Mouse (Mus musculus) hindbrain, embryonic 12.5 days (tissue): ENCODE measurements around the gene Arpp21. TPM values are rescaled to one million over a fixed set of nuclear protein-coding genes. Genes with fewer than 3 reads are reported as not detected.
A peak's percentile ranks its signal among the peaks of the same experiment; 100 is the strongest.

ENCODE experiments used
- ATAC-seq: fragments of 200-750 bp; cut with Nextera tagmentation; 2 replicates; pipeline ENCODE4 v1.8.0; 2017; ENCODE audit warnings: moderate TSS enrichment; ENCODE audit not compliant: low FRiP score
- H3K27ac ChIP-seq: fragments of 300-500 bp; sonication (generic); 2 replicates; pipeline ENCODE4 v1.5.1; 2016; ENCODE audit warnings: mild to moderate bottlenecking
- H3K27me3 ChIP-seq: fragments of 300-500 bp; sonication (generic); 2 replicates; pipeline ENCODE4 v1.6.1; 2016; ENCODE audit warnings: mild to moderate bottlenecking
- H3K36me3 ChIP-seq: fragments of 300-500 bp; sonication (generic); 2 replicates; pipeline ENCODE4 v1.6.1; 2016; ENCODE audit warnings: mild to moderate bottlenecking
- H3K4me1 ChIP-seq: fragments of 300-500 bp; sonication (generic); 2 replicates; pipeline ENCODE4 v1.6.1; 2016
- H3K4me2 ChIP-seq: fragments of 300-500 bp; sonication (generic); replicated peaks from 2 replicates; pipeline ENCODE4 v1.6.1; 2016; ENCODE audit warnings: mild to moderate bottlenecking
- H3K4me3 ChIP-seq: fragments of 300-500 bp; sonication (generic); 2 replicates; pipeline ENCODE4 v1.5.1; 2016; ENCODE audit warnings: mild to moderate bottlenecking
- H3K9ac ChIP-seq: fragments of 300-500 bp; sonication (generic); 2 replicates; pipeline ENCODE4 v1.6.1; 2016; ENCODE audit warnings: mild to moderate bottlenecking, moderate library complexity
- H3K9me3 ChIP-seq: fragments of 300-500 bp; sonication (generic); replicated peaks from 2 replicates; pipeline ENCODE4 v1.6.1; 2016; ENCODE audit warnings: mild to moderate bottlenecking
- WGBS: fragments of 180-500 bp; shearing (Covaris S2); methylation state at CpG from one replicate; pipeline ENCODE4 v1.1.7; 2016; 5-methylcytosine and 5-hydroxymethylcytosine counted together
- polyA plus RNA-seq: library from polyadenylated mRNA; unstranded; fragments of >200 nt; fragmentation: Nextera tagmentation; extraction: Ambion mirVana; gene quantifications from 2 replicates; pipeline ENCODE4 v1.2.1, GENCODE M21; 2016

Arpp21 gene
- polyA plus RNA-seq, 1 experiment from 2014 or later, result 9.8 TPM

- H3K36me3 ChIP-seq, result no peaks in the 10 kb centered on the region
- H3K4me3 ChIP-seq, result no peak overlapping the region
- no peak overlapping the region for H3K9ac ChIP-seq
- H3K27ac ChIP-seq, result no peak overlapping the region
- ATAC-seq, result no peak
- 45% methylated on average over 12 of the region's 12 CpGs for WGBS
- H3K4me1 ChIP-seq, result peaks cover 22% of the 10 kb centered on the region
- H3K9me3 ChIP-seq, result no peaks in the 10 kb centered on the region
- H3K4me2 ChIP-seq, result no peak overlapping the region
- H3K27me3 ChIP-seq, result peaks cover 13% of the 10 kb centered on the region; the same call in 1 of the 2 replicates
Observed at GRCm38 (mm10) chr9:112188358-112188893, 47.3 kb downstream of the Arpp21 start.

- Histone ChIP-seq H3K27ac (no peak overlapping the region), H3K9me3 (no peaks in the 10 kb centered on the region), H3K36me3 (no peaks in the 10 kb centered on the region), H3K27me3 (peaks cover 13% of the 10 kb centered on the region; the same call in 1 of the 2 replicates), H3K9ac (no peak overlapping the region; the same call in 1 of the 2 replicates), H3K4me2 (peak overlapping the region; percentile 24; the same call in 1 of the 2 replicates), H3K4me1 (peaks cover 22% of the 10 kb centered on the region), H3K4me3 (no peak overlapping the region)
- no peak for ATAC-seq
- WGBS, result 38% methylated on average over 14 of the region's 14 CpGs
Observed at GRCm38 (mm10) chr9:112187667-112188066, 48.1 kb downstream of the Arpp21 start.

GRCm38 (mm10) chr9:112186336-112187305 lies 49.1 kb downstream of the Arpp21 start:
- no peak overlapping the region for H3K27ac ChIP-seq
- WGBS, result 15% methylated on average over 14 of the region's 14 CpGs
- no peak overlapping the region for H3K4me3 ChIP-seq
- H3K4me2 ChIP-seq, result peak overlapping the region; percentile 24
- no peaks in the 10 kb centered on the region for H3K36me3 ChIP-seq
- peak; percentile 69 for ATAC-seq
- peaks cover 22% of the 10 kb centered on the region for H3K4me1 ChIP-seq
- H3K9ac ChIP-seq, result no peak overlapping the region
- H3K27me3 ChIP-seq, result peaks cover 13% of the 10 kb centered on the region; the same call in 1 of the 2 replicates
- no peaks in the 10 kb centered on the region for H3K9me3 ChIP-seq

- Histone ChIP-seq H3K4me1 (peaks cover 22% of the 10 kb centered on the region), H3K27ac (no peak overlapping the region), H3K4me2 (no peak overlapping the region), H3K4me3 (no peak overlapping the region), H3K9me3 (no peaks in the 10 kb centered on the region), H3K36me3 (no peaks in the 10 kb centered on the region), H3K9ac (no peak overlapping the region), H3K27me3 (peaks cover 13% of the 10 kb centered on the region; the same call in 1 of the 2 replicates)
- ATAC-seq, result 0 out of 2 replicates have a peak, but pooled peaks have one; percentile 27
- WGBS, result 64% methylated on average over 10 of the region's 10 CpGs
Observed at GRCm38 (mm10) chr9:112185746-112186145, 50.0 kb downstream of the Arpp21 start.

GRCm38 (mm10) chr9:112182738-112183137 lies 53.0 kb downstream of the Arpp21 start:
- H3K4me3 ChIP-seq, result no peak overlapping the region
- H3K9ac ChIP-seq, result no peak overlapping the region
- 0 out of 2 replicates have a peak, but pooled peaks cover 9% of the 10 kb centered on the region for H3K27me3 ChIP-seq
- no peaks in the 10 kb centered on the region for H3K36me3 ChIP-seq
- H3K4me2 ChIP-seq, result no peak overlapping the region
- peaks cover 18% of the 10 kb centered on the region for H3K4me1 ChIP-seq
- H3K27ac ChIP-seq, result no peak overlapping the region
- ATAC-seq, result no peak
- 76% methylated on average over 3 of the region's 3 CpGs for WGBS
- no peaks in the 10 kb centered on the region for H3K9me3 ChIP-seq

GRCm38 (mm10) chr9:112180006-112180405 lies 55.7 kb downstream of the Arpp21 start:
- 78% methylated on average over 4 of the region's 4 CpGs for WGBS
- no peaks in the 10 kb centered on the region for H3K9me3 ChIP-seq
- no peaks in the 10 kb centered on the region for H3K4me1 ChIP-seq
- no peak overlapping the region for H3K4me3 ChIP-seq
- no peak overlapping the region for H3K4me2 ChIP-seq
- H3K9ac ChIP-seq, result no peak overlapping the region
- H3K27me3 ChIP-seq, result 0 out of 2 replicates have a peak, but pooled peaks cover 5% of the 10 kb centered on the region
- H3K27ac ChIP-seq, result no peak overlapping the region
- no peaks in the 10 kb centered on the region for H3K36me3 ChIP-seq
- no peak for ATAC-seq

GRCm38 (mm10) chr9:112178438-112178837 lies 57.3 kb downstream of the Arpp21 start:
- Histone ChIP-seq H3K9ac (no peak overlapping the region), H3K36me3 (no peaks in the 10 kb centered on the region)
- 64% methylated on average over 5 of the region's 5 CpGs for WGBS

GRCm38 (mm10) chr9:112177569-112177968 lies 58.2 kb downstream of the Arpp21 start:
- Histone ChIP-seq H3K4me2 (no peak overlapping the region), H3K27me3 (no peaks in the 10 kb centered on the region), H3K4me1 (peaks cover 5% of the 10 kb centered on the region), H3K4me3 (no peak overlapping the region), H3K9ac (no peak overlapping the region), H3K9me3 (no peaks in the 10 kb centered on the region), H3K27ac (no peak overlapping the region), H3K36me3 (no peaks in the 10 kb centered on the region)
- WGBS, result 70% methylated on average over 2 of the region's 2 CpGs
- ATAC-seq, result no peak

More at GRCm38 (mm10) chr9:112178438-112178837, 57.3 kb downstream of the Arpp21 start:
- no peaks in the 10 kb centered on the region for H3K27me3 ChIP-seq
- no peak overlapping the region for H3K4me2 ChIP-seq
- no peak for ATAC-seq
- no peaks in the 10 kb centered on the region for H3K9me3 ChIP-seq
- no peak overlapping the region for H3K27ac ChIP-seq
- H3K4me3 ChIP-seq, result no peak overlapping the region
- peaks cover 5% of the 10 kb centered on the region for H3K4me1 ChIP-seq

- WGBS, result 71% methylated on average over 6 of the region's 6 CpGs
- ATAC-seq, result 0 out of 2 replicates have a peak, but pooled peaks have one; percentile 41
- H3K4me2 ChIP-seq, result no peak overlapping the region
- H3K36me3 ChIP-seq, result no peaks in the 10 kb centered on the region
- peaks cover 5% of the 10 kb centered on the region for H3K4me1 ChIP-seq
- no peaks in the 10 kb centered on the region for H3K9me3 ChIP-seq
- H3K4me3 ChIP-seq, result no peak overlapping the region
- no peak overlapping the region for H3K27ac ChIP-seq
- H3K9ac ChIP-seq, result no peak overlapping the region
- no peaks in the 10 kb centered on the region for H3K27me3 ChIP-seq
Observed at GRCm38 (mm10) chr9:112176317-112176716, 59.4 kb downstream of the Arpp21 start.

- Histone ChIP-seq H3K9me3 (no peaks in the 10 kb centered on the region), H3K27ac (0 out of 2 replicates have a peak overlapping the region, but pooled peaks have one; percentile 18), H3K27me3 (no peaks in the 10 kb centered on the region), H3K4me3 (no peak overlapping the region), H3K4me1 (peaks cover 5% of the 10 kb centered on the region), H3K9ac (no peak overlapping the region), H3K36me3 (no peaks in the 10 kb centered on the region), H3K4me2 (peak overlapping the region; percentile 14)
- ATAC-seq, result peak; percentile 69; the same call in 1 of the 2 replicates
- 30% methylated on average over 15 of the region's 15 CpGs for WGBS
Observed at GRCm38 (mm10) chr9:112174407-112175357, 61.1 kb downstream of the Arpp21 start.

- Histone ChIP-seq H3K27me3 (no peaks in the 10 kb centered on the region), H3K27ac (no peak overlapping the region), H3K36me3 (no peaks in the 10 kb centered on the region), H3K9ac (no peak overlapping the region), H3K4me3 (no peak overlapping the region), H3K4me2 (no peak overlapping the region), H3K4me1 (peaks cover 5% of the 10 kb centered on the region), H3K9me3 (no peaks in the 10 kb centered on the region)
- 88% methylated on average over 5 of the region's 5 CpGs for WGBS
- no peak for ATAC-seq
Observed at GRCm38 (mm10) chr9:112173778-112174177, 62.0 kb downstream of the Arpp21 start.
